Mouse (Mus musculus): Measurements from ENCODE around the gene Rapgef6. TPM values are rescaled to one million over a fixed set of nuclear protein-coding genes. Genes with fewer than 3 reads are reported as not detected.
"Not testable (repeated sequence)": the region's sequence is repeated elsewhere in the genome, so short reads cannot be mapped to it uniquely, and the experiment has no call there.

Rapgef6 gene
- polyA plus RNA-seq, 1 experiment from 2014 or later: 36.1 TPM

DNA sequence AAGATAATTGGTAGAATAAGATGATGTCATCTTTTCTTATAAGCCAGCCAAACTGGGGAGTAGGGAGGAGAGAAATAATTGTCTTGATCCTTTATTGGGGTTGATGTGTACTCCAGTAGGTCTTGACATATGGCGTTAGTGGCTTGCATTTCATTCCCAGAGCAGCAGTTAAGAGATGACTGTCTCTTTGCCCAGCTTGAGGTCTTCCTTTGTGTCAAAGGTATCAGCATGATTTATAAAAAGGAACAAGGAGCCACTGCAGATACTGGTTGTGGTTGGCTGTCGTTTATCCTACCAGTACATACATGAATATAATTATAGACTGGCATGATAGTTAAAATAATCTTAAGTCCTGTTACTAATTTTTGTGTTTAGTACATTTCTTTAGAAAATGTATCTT lies 71.4 kb downstream of the Rapgef6 start:
- WGBS: 48% methylated on average over 2 of the region's 2 CpGs
- Histone ChIP-seq H3K4me2 (replicated peaks) (no peak overlapping the region), H3K9me3 (no peaks in the 10 kb centered on the region), H3K27ac (0 out of 2 replicates have a peak overlapping the region, but pooled peaks have one; percentile 17), H3K4me1 (replicated peaks) (peaks cover 22% of the 10 kb centered on the region), H3K4me3 (replicated peaks) (no peak overlapping the region), H3K9ac (replicated peaks) (no peak overlapping the region), H3K36me3 (peaks cover 2% of the 10 kb centered on the region; the same call in 1 of the 2 replicates), H3K27me3 (no peaks in the 10 kb centered on the region)
- no peak for ATAC-seq

DNA sequence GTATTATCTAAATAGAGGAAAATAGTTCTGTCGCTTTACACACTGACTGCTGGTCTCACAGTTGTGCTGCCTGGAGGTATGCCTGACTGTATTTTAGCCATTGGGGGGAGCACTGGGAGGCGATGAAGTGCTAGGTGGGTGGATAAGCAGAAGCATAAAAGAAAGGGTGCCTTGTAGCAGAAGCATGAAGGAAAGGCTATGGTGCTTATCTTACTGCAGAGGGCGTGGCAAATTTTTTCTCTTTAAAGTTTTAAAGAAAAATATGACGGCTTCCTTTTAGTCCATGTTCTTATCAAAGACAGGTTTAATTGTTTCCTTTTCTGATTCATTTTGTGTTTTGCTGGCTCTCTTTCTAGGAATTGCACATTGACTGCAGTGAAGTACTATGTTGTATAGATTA lies 72.4 kb downstream of the Rapgef6 start:
- Histone ChIP-seq H3K4me2 (replicated peaks) (no peak overlapping the region), H3K4me1 (replicated peaks) (peaks cover 24% of the 10 kb centered on the region), H3K36me3 (no peaks in the 10 kb centered on the region), H3K4me3 (replicated peaks) (no peak overlapping the region), H3K27ac (no peak overlapping the region), H3K9ac (replicated peaks) (no peak overlapping the region), H3K9me3 (no peaks in the 10 kb centered on the region), H3K27me3 (no peaks in the 10 kb centered on the region)
- peak; percentile 48; the same call in 1 of the 2 replicates for ATAC-seq
- 82% methylated on average over 4 of the region's 4 CpGs for WGBS

DNA sequence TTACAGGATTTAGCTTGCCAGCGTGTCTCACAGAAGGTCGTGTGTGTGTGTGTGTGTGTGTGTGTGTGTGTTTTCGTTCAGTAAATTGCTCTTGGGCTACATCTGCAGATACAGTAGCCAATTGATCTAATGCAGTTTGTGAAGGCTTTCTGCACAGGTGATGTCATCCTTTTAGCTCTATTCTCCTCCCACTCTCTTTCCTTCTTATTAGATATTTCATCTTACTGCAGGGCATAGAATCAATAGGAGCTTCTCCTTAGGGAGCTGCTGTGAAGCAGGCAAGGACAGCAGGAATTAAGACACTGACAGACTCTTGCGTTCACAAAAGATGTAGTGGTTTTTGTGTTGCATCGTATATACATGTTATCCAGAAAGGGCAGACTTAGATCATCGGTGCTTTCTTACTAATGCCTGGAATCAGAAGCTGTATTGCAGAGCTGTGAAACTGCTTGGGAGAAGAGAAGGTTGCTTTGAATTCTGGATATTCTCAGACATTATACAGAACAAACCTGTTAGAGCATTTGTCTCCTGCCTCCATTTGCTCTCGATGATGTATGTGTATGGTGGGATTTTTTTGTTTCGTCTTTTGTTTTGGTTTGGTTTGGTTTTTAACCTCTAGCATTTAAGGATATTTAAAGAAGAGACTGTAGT lies 73.4 kb downstream of the Rapgef6 start:
- ATAC-seq: peak; percentile 74
- Histone ChIP-seq H3K27me3 (no peaks in the 10 kb centered on the region), H3K27ac (peak overlapping the region; percentile 83), H3K9ac (replicated peaks) (peak overlapping the region; percentile 52), H3K4me1 (replicated peaks) (peaks cover 25% of the 10 kb centered on the region), H3K9me3 (no peaks in the 10 kb centered on the region), H3K4me2 (replicated peaks) (peak overlapping the region; percentile 47), H3K36me3 (no peaks in the 10 kb centered on the region), H3K4me3 (replicated peaks) (peak overlapping the region; percentile 34)
- WGBS: 61% methylated on average over 8 of the region's 8 CpGs

DNA sequence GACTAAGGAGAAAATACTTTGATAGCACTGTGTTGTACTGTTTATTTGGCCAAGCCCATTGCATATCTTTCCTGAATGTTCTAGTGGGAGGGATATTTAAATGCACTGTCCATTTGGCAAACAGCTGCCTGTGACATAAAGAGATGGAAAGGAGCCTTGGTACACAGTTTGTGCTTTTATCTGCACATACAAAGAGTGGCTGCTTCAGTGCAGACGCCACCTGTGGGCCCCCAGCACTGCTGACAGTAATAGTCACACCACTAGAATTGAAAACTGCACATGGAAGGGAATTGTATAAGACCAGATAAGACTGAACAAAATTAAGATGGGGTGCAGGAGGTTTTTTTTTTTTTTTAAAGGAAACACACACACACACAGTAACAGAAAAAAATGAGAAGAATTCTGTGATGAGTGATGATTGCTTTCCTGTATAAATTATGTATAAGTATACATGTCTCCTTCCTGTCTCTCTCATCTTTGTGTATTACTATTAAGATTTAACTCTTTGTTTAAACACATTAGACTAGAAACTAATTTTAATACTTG lies 75.3 kb downstream of the Rapgef6 start:
- Histone ChIP-seq H3K36me3 (no peaks in the 10 kb centered on the region), H3K9me3 (no peaks in the 10 kb centered on the region), H3K27ac (no peak overlapping the region), H3K4me3 (replicated peaks) (peak overlapping the region; percentile 28), H3K9ac (replicated peaks) (0 out of 2 replicates have a peak overlapping the region, but pooled peaks have one; percentile 41), H3K4me2 (replicated peaks) (peak overlapping the region; percentile 41), H3K27me3 (no peaks in the 10 kb centered on the region), H3K4me1 (replicated peaks) (peaks cover 21% of the 10 kb centered on the region)
- 36% methylated on average over 1 of the region's 1 CpGs for WGBS
- ATAC-seq: no peak

DNA sequence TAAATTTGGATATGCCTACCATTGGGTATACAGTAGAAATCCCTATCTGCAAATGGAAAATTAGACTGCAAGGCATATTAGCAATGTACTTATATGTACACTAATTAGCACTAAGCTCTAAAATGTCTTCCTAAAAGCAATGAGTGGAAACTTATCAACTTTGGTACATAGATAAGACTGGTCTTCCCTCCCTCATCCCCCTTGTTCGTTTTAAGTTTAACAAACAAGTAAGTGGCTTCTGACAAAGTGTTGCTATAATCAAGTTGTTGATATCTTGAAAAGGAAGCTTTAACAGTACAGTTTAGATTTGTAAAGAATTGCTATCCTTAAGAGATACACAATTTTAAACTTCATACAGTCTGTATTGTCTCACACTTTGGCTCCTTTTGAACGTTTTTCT lies 78.5 kb downstream of the Rapgef6 start:
- H3K4me1 ChIP-seq (replicated peaks): peaks cover 13% of the 10 kb centered on the region
- H3K4me3 ChIP-seq (replicated peaks): no peak overlapping the region
- WGBS: 91% methylated on average over 2 of the region's 2 CpGs
- H3K4me2 ChIP-seq (replicated peaks): no peak overlapping the region
- no peaks in the 10 kb centered on the region for H3K27me3 ChIP-seq
- no peak overlapping the region for H3K9ac ChIP-seq (replicated peaks)
- no peaks in the 10 kb centered on the region for H3K36me3 ChIP-seq
- ATAC-seq: no peak
- H3K27ac ChIP-seq: no peak overlapping the region
- H3K9me3 ChIP-seq: no peaks in the 10 kb centered on the region

DNA sequence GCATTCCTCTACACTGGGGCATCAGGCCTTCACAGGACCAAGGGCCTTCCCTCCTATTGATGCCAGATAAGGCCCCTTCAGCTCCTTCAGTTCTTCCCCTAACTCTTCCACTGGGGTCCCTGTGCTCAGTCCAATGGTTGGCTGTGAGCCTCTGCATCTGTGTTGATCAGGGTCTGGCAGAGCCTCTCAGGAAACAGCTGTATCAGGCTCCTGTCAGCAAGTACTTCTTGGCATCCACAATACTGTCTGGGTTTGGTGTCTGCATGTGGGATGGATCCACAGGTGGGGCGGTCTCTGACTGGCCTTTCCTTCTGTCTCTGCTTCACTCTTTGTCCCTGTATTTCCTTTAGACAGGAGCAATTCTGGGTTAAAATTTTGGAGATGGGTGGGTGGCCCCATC lies 80.1 kb downstream of the Rapgef6 start:
- not testable (repeated sequence) for H3K4me2 ChIP-seq (replicated peaks); H3K36me3 ChIP-seq; H3K4me1 ChIP-seq (replicated peaks); H3K4me3 ChIP-seq (replicated peaks); H3K9me3 ChIP-seq; H3K27me3 ChIP-seq; ATAC-seq; H3K27ac ChIP-seq; H3K9ac ChIP-seq (replicated peaks)
- WGBS: 100% methylated on average over 1 of the region's 1 CpGs

DNA sequence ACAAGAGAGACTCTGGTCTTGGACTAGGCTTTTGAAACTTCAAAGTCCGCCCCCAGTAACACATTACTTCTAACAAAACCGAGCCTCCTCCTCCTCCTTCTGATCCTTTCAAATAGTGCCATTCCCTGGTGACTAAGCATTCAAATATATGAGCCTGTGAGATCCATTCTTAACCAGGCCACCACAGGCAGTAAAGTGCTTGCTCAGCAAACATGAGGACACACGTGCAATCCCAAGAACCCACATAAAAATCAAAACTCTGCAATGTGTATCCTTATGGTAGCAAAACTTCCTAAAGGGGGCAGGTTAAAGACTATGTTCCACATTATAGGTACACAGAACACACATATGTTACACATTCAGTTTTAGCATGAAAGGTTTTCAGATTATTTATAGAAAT lies 81.8 kb downstream of the Rapgef6 start:
- no peak overlapping the region for H3K4me3 ChIP-seq (replicated peaks)
- H3K9me3 ChIP-seq: no peaks in the 10 kb centered on the region
- 0 out of 2 replicates have a peak, but pooled peaks cover 6% of the 10 kb centered on the region for H3K4me1 ChIP-seq (replicated peaks)
- 73% methylated on average over 3 of the region's 3 CpGs for WGBS
- no peak overlapping the region for H3K4me2 ChIP-seq (replicated peaks)
- H3K36me3 ChIP-seq: no peaks in the 10 kb centered on the region
- H3K27me3 ChIP-seq: no peaks in the 10 kb centered on the region
- no peak overlapping the region for H3K9ac ChIP-seq (replicated peaks)
- H3K27ac ChIP-seq: no peak overlapping the region
- ATAC-seq: no peak

DNA sequence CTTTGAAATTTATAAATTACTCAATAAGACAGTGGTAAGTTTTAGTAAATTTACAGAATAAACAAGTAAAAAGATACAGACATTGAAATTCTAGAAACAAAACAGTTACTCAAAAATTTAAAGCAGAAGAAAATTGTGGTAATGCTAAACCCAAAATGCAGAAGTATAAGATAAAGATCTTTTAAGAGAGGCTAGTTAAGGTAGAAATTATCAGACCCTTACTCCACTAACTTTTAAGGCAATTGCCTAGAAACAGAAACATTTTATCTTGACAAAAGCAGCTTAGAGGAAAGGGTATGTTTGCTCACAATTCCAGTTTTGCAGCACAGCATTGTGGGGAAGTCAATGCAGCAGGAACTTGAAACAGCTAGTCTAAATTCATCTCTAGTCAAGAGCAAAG lies 91.0 kb downstream of the Rapgef6 start:
- ATAC-seq: no peak
- Histone ChIP-seq H3K4me2 (replicated peaks) (no peak overlapping the region), H3K9ac (replicated peaks) (no peak overlapping the region), H3K4me3 (replicated peaks) (no peak overlapping the region), H3K27me3 (no peaks in the 10 kb centered on the region), H3K4me1 (replicated peaks) (no peaks in the 10 kb centered on the region), H3K36me3 (no peaks in the 10 kb centered on the region), H3K27ac (no peak overlapping the region), H3K9me3 (no peaks in the 10 kb centered on the region)

DNA sequence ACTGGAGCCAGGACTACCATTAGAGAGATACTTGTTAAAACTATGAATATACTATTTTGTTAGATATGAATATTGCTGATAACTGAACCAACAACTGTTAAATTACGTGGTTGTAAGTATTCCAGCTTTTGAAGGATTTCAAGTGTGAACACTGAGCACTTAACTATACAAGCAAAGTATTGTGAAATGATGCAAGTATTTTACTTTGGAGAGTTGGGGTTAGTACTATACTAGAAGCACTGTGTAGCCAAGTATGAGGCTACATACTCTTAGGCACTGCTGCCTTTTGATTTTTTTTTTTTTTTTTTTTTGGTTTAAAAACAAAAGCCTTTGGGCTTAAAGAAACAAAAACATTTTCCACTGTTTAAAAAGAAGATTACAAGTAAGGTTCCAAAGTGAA lies 91.9 kb downstream of the Rapgef6 start:
- Histone ChIP-seq H3K4me3 (replicated peaks) (no peak overlapping the region), H3K27me3 (no peaks in the 10 kb centered on the region), H3K27ac (no peak overlapping the region), H3K4me1 (replicated peaks) (no peaks in the 10 kb centered on the region), H3K9ac (replicated peaks) (no peak overlapping the region), H3K4me2 (replicated peaks) (no peak overlapping the region), H3K9me3 (no peaks in the 10 kb centered on the region), H3K36me3 (no peaks in the 10 kb centered on the region)
- no peak for ATAC-seq
- WGBS: 98% methylated on average over 1 of the region's 1 CpGs

DNA sequence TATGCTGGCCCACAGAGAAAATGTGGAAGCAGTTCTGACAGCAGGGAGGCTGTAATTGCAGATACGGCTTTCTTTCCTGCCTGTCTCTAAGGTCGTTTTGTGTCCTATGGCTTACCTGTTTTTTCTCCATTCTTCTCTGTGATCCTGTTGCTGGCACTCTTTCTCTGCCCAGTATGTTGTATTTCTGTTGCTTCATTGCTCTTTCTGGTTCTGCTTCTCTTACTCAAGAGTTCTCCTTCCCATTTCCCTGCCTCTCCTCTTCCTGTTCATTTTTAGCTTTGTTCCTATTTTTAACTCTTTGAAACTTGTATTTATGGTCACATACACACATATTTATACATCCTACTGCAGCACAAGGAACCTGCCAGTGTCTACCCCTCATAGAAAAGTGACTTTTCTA lies 96.2 kb downstream of the Rapgef6 start:
- Histone ChIP-seq H3K27me3 (no peaks in the 10 kb centered on the region), H3K36me3 (peaks cover 7% of the 10 kb centered on the region; the same call in 1 of the 2 replicates), H3K4me3 (replicated peaks) (no peak overlapping the region), H3K27ac (no peak overlapping the region), H3K9ac (replicated peaks) (no peak overlapping the region), H3K9me3 (no peaks in the 10 kb centered on the region), H3K4me2 (replicated peaks) (no peak overlapping the region), H3K4me1 (replicated peaks) (no peaks in the 10 kb centered on the region)
- 66% methylated on average over 2 of the region's 2 CpGs for WGBS
- no peak for ATAC-seq

DNA sequence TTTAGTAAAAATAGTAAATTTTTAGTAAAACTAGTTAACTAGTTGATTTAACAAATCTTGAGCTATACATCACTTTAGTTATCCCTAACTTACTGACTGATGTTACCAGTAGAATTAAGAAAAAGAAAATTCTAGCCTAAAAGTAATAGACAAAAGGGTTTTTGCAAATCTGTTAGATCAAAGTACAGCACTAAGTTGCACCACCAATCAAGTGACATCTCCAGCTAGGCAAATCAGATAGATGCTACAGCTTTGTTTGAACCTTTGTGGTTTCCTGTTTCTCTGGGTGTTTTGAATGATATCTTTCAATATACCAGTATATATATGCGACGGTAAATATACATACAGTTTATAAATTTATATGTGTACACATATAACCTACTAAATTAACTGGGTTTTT lies 99.1 kb downstream of the Rapgef6 start:
- 97% methylated on average over 2 of the region's 2 CpGs for WGBS
- Histone ChIP-seq H3K27ac (no peak overlapping the region), H3K4me2 (replicated peaks) (no peak overlapping the region), H3K4me3 (replicated peaks) (no peak overlapping the region), H3K4me1 (replicated peaks) (no peaks in the 10 kb centered on the region), H3K9ac (replicated peaks) (no peak overlapping the region), H3K9me3 (no peaks in the 10 kb centered on the region), H3K36me3 (peaks cover 9% of the 10 kb centered on the region; the same call in 1 of the 2 replicates), H3K27me3 (no peaks in the 10 kb centered on the region)
- no peak for ATAC-seq

DNA sequence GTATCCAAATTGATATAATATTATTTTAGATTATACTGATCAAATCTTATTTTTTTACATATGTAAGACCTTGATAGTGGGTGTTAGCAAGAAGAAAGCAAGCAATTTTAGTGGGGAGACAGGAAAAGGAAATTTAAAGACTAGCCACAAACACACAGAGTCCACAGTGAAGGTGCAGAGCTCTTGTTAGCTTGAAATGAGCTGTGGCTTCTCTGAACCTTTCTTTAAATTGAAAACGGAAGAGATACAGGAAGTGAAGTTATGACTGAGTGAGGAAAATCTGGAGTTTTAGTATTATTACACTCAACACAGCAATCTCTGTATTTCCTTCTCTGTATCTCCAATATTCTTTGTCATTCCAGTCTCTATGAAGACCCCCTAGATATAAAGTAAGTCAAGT lies 104.3 kb downstream of the Rapgef6 start:
- Histone ChIP-seq H3K36me3 (peaks cover 14% of the 10 kb centered on the region; the same call in 1 of the 2 replicates), H3K27ac (no peak overlapping the region), H3K9me3 (no peaks in the 10 kb centered on the region), H3K27me3 (no peaks in the 10 kb centered on the region), H3K9ac (replicated peaks) (no peak overlapping the region), H3K4me3 (replicated peaks) (no peak overlapping the region), H3K4me2 (replicated peaks) (no peak overlapping the region), H3K4me1 (replicated peaks) (no peaks in the 10 kb centered on the region)
- no peak for ATAC-seq
- WGBS: 83% methylated on average over 1 of the region's 1 CpGs

DNA sequence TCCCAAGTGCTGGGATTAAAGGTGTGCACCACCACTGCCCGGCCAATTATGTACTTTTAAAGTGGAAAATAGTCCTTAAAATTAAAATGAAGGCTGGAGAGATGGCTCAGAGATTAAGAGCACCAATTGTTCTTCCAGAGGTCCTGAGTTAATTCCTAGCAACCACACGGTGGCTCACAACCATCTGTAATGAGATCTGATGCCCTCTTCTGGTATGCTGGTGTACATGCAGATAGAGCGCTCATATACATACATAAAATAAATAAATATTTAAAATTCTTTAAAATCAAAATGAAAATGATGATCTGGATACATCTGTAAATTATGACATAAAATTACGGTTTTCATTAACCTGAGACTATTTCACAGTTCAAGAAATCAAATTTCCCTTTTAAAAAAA lies 123.8 kb downstream of the Rapgef6 start:
- peaks cover 25% of the 10 kb centered on the region for H3K36me3 ChIP-seq
- H3K27ac ChIP-seq: no peak overlapping the region
- H3K4me3 ChIP-seq (replicated peaks): no peak overlapping the region
- H3K27me3 ChIP-seq: no peaks in the 10 kb centered on the region
- H3K9ac ChIP-seq (replicated peaks): no peak overlapping the region
- no peaks in the 10 kb centered on the region for H3K4me1 ChIP-seq (replicated peaks)
- H3K9me3 ChIP-seq: no peaks in the 10 kb centered on the region
- no peak for ATAC-seq
- no peak overlapping the region for H3K4me2 ChIP-seq (replicated peaks)
- 91% methylated on average over 4 of the region's 4 CpGs for WGBS
